ENCODE assay signal across 8 mouse cellular contexts in the genomic region with DNA sequence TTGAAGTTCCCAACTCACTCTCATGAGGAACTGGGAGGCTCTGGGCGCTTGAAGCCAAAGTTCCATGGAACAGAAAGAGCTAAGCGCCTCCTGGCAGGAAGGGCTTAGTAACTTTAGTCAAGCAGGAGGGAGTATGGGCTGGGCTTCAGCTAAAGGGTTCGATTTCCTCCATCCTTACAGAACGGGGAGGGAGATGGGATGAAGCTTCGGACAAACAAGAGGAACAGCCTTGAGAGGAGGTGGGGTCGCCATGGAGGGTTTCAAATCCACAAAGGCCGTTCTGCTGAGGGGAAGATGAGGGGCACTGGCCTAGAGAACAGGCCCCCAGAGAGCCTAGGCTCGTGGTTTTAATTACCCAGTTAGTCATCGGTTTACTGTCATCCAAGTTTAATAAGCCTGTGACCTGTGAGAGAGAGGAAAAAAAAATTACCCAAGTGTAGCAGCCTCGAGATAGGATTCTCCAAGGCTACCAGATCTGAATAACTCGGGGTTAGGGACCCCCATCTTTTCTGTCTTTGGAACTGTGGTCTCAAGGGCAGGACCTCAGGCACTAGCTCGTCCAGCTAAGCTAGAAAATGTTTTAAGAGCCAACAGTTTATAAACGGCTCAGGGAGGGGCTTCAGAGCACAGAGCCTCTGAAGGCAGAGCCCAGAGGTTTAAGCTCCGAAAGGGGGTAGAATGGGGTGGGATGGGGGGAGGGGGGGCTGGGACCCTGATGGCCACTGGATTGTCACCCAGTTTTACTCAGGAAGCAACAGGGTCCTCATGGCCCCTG.
DNase-seq lines count a peak whose midpoint lies in the region; ATAC-seq lines count a peak whose summit lies in the region.

No protein-coding gene starts in this region.

- H3K9ac ChIP-seq in heart, embryonic 15.5 days = 0 out of 2 replicates have a peak overlapping the region, but pooled peaks have one; percentile 13

- peaks cover 38% of the 10 kb centered on the region for H3K4me1 ChIP-seq in embryonic facial prominence, embryonic 10.5 days
- peaks cover 44% of the 10 kb centered on the region for H3K4me1 ChIP-seq in heart, embryonic 15.5 days (replicated peaks)

- H3K4me3 ChIP-seq in embryonic facial prominence, embryonic 10.5 days = 0 out of 2 replicates have a peak overlapping the region, but pooled peaks have one; percentile 5
- no peak overlapping the region for H3K4me3 ChIP-seq in heart, embryonic 15.5 days

- peak; percentile 38 for DNase-seq in lung, postnatal 10 days
- no peak for DNase-seq in lung, postnatal 25 days (ENCODE audit: low spot score)
- DNase-seq in embryonic facial prominence, embryonic 10.5 days (ENCODE audit: low spot score) = peak; percentile 48
- DNase-seq in naive thymus-derived CD4-positive, alpha-beta T cell, adult 2 months (ENCODE audit: low read depth) = peak; percentile 29
- no peak for DNase-seq in right cerebral cortex, postnatal 10 days (ENCODE audit: low spot score in 2 of 2)
- no peak for DNase-seq in urinary bladder, postnatal 10 days (ENCODE audit: low spot score)

- WGBS in embryonic facial prominence, embryonic 10.5 days = 21% methylated on average over 14 of the region's 14 CpGs
- 51% methylated on average over 14 of the region's 14 CpGs for WGBS in heart, embryonic 15.5 days

- no peak for ATAC-seq in heart, embryonic 15.5 days (replicated peaks; ENCODE audit: insufficient number of reproducible peaks, insufficient read depth, low FRiP score, low read depth)
- no peak for ATAC-seq in inflammation-experienced regulatory T-cells, adult 6 months

- H3K4me2 ChIP-seq in heart, embryonic 15.5 days = peak overlapping the region; percentile 19; the same call in 1 of the 2 replicates

- no peaks in the 10 kb centered on the region for H3K9me3 ChIP-seq in embryonic facial prominence, embryonic 10.5 days
- no peaks in the 10 kb centered on the region for H3K9me3 ChIP-seq in heart, embryonic 15.5 days (replicated peaks)

- peak overlapping the region; percentile 80 for H3K27ac ChIP-seq in embryonic facial prominence, embryonic 10.5 days (replicated peaks)
- H3K27ac ChIP-seq in heart, embryonic 15.5 days = peak overlapping the region; percentile 55

- H3K27me3 ChIP-seq in embryonic facial prominence, embryonic 10.5 days (replicated peaks; ENCODE audit: low read depth, poor library complexity, severe bottlenecking) = 0 out of 2 replicates have a peak, but pooled peaks cover 5% of the 10 kb centered on the region
- H3K27me3 ChIP-seq in heart, embryonic 15.5 days = no peaks in the 10 kb centered on the region

- no peaks in the 10 kb centered on the region for H3K36me3 ChIP-seq in embryonic facial prominence, embryonic 10.5 days (replicated peaks)
- H3K36me3 ChIP-seq in heart, embryonic 15.5 days = no peaks in the 10 kb centered on the region

Comparison
In these comparisons a context has a peak if more than half of its experiments do, and no peak if none do; other contexts are left out.
1. DNase-seq: peak in lung, postnatal 10 days (single experiment), embryonic facial prominence, embryonic 10.5 days (single experiment) and naive thymus-derived CD4-positive, alpha-beta T cell, adult 2 months (single experiment); none in lung, postnatal 25 days (single experiment), right cerebral cortex, postnatal 10 days (0 of 2) and urinary bladder, postnatal 10 days (single experiment).